Mouse (Mus musculus) naive thymus-derived CD4-positive, alpha-beta T cell, adult 5 months (primary cell): ENCODE data around the gene Parp16. TPM values are rescaled to one million over a fixed set of nuclear protein-coding genes. Genes with fewer than 3 reads are reported as not detected.

Source experiments
- polyA plus RNA-seq: library from polyadenylated mRNA; unstranded; fragments of 100-300 nt; shearing (Covaris generic); gene quantifications from one replicate; pipeline ENCODE4 v1.2.1, GENCODE M21; 2017

The Parp16 gene
- 6.1 TPM for polyA plus RNA-seq

GRCm38 (mm10) chr9:65195053-65195452, at the start of gene Parp16:
Parp16 (plus strand) TSS chr9:65195353.

GRCm38 (mm10) chr9:65264959-65265358, 69.8 kb downstream of the Parp16 start, which contains the start of gene Cilp:
Cilp (plus strand) TSS chr9:65265180.

Other genes starting within 250 kb of the Parp16 start
- 0.12 TPM for gene Slc24a1, start 243.7 kb upstream of the Parp16 start, polyA plus RNA-seq
- gene Ints14, start 234.4 kb upstream of the Parp16 start, polyA plus RNA-seq, result 47.0 TPM
- gene Hacd3, start 173.7 kb upstream of the Parp16 start, polyA plus RNA-seq, result 77.1 TPM
- gene Dpp8, start 162.9 kb upstream of the Parp16 start, polyA plus RNA-seq, result 50.9 TPM
- not detected for gene Igdcc4, start 93.9 kb upstream of the Parp16 start, polyA plus RNA-seq
- gene Igdcc3, start 54.2 kb upstream of the Parp16 start, polyA plus RNA-seq, result not detected
- not detected for gene Cilp, start 69.8 kb downstream of the Parp16 start, polyA plus RNA-seq
- 39.0 TPM for gene Clpx, start 98.9 kb downstream of the Parp16 start, polyA plus RNA-seq
- gene Pdcd7, start 150.8 kb downstream of the Parp16 start, polyA plus RNA-seq, result 31.4 TPM
- not detected for gene Ubap1l, start 165.7 kb downstream of the Parp16 start, polyA plus RNA-seq
- not detected for gene Kbtbd13, start 196.3 kb downstream of the Parp16 start, polyA plus RNA-seq
- gene Rasl12, start 203.2 kb downstream of the Parp16 start, polyA plus RNA-seq, result not detected
- not detected for gene Slc51b, start 227.6 kb downstream of the Parp16 start, polyA plus RNA-seq
- gene Mtfmt, start 240.4 kb downstream of the Parp16 start, polyA plus RNA-seq, result 34.6 TPM